Mouse (Mus musculus) forebrain, embryonic 15.5 days (tissue): ENCODE results near the gene Cyp3a59. TPM values are rescaled to one million over a fixed set of nuclear protein-coding genes. Genes with fewer than 3 reads are reported as not detected.
"Not testable (repeated sequence)": the region's sequence is repeated elsewhere in the genome, so short reads cannot be mapped to it uniquely, and the experiment has no call there.

ENCODE experiments used
- ATAC-seq: fragments of 200-750 bp; cut with Nextera tagmentation; replicated peaks from 2 replicates; pipeline ENCODE4 v1.8.0; 2017; ENCODE audit warnings: mild to moderate bottlenecking, moderate TSS enrichment, moderate library complexity
- H3K27ac ChIP-seq: fragments of 300-500 bp; sonication (generic); replicated peaks from 2 replicates; pipeline ENCODE4 v1.5.1; 2015; ENCODE audit warnings: mild to moderate bottlenecking, inconsistent platforms
- H3K27me3 ChIP-seq: fragments of 300-500 bp; sonication (generic); 2 replicates; pipeline ENCODE4 v1.6.1; 2015; ENCODE audit warnings: inconsistent platforms
- H3K36me3 ChIP-seq: fragments of 300-500 bp; sonication (generic); 2 replicates; pipeline ENCODE4 v1.6.1; 2015; ENCODE audit warnings: mild to moderate bottlenecking, inconsistent platforms
- H3K4me1 ChIP-seq: fragments of 300-500 bp; sonication (generic); 2 replicates; pipeline ENCODE4 v1.6.1; 2015; ENCODE audit warnings: inconsistent platforms
- H3K4me2 ChIP-seq: fragments of 300-500 bp; sonication (generic); replicated peaks from 2 replicates; pipeline ENCODE4 v1.6.1; 2015; ENCODE audit warnings: mild to moderate bottlenecking, inconsistent platforms
- H3K4me3 ChIP-seq: fragments of 300-500 bp; sonication (generic); 2 replicates; pipeline ENCODE4 v1.5.1; 2015; ENCODE audit warnings: mild to moderate bottlenecking, inconsistent platforms
- H3K9ac ChIP-seq: fragments of 300-500 bp; sonication (generic); replicated peaks from 2 replicates; pipeline ENCODE4 v1.6.1; 2015; ENCODE audit warnings: mild to moderate bottlenecking, inconsistent platforms
- H3K9me3 ChIP-seq: fragments of 300-500 bp; sonication (generic); 2 replicates; pipeline ENCODE4 v1.6.1; 2016; ENCODE audit warnings: inconsistent platforms
- WGBS: fragments of 180-500 bp; shearing (Covaris S2); methylation state at CpG from one replicate; pipeline ENCODE4 v1.1.7; 2015; ENCODE audit warnings: mixed read lengths; 5-methylcytosine and 5-hydroxymethylcytosine counted together
- polyA plus RNA-seq: library from polyadenylated mRNA; unstranded; fragments of >200 nt; fragmentation: Nextera tagmentation; extraction: Ambion mirVana; gene quantifications from 2 replicates; pipeline ENCODE4 v1.2.1, GENCODE M21; 2015

Gene Cyp3a59
- not detected in 2 replicates for polyA plus RNA-seq

- not testable (repeated sequence) for H3K27ac ChIP-seq, ATAC-seq, H3K9ac ChIP-seq, H3K4me3 ChIP-seq, H3K9me3 ChIP-seq, H3K27me3 ChIP-seq, H3K36me3 ChIP-seq, H3K4me2 ChIP-seq, H3K4me1 ChIP-seq
These were observed at the start of gene Cyp3a59 for GRCm38 (mm10) chr5:146078945-146079344. Cyp3a59 (plus strand) TSS chr5:146079257.

DNA sequence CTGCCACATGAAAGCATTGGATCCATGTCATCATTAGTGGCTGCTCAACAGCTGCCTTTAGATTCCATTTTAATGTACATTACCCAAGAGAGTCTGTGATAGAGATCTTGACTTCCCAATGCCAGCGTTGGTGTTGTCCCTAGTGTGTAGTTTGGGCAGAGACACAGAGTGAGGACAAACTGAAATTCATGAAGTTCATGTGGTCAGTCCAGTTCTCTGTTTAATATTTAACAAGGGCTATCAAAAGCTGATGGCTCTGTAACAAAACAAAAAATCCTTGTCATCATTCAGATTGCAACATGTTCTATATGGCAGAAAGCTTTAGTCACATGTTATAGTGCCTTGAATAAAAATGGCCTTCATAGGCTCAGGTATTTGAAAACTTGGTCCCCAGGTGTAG is 9.0 kb upstream of the Cyp3a59 start:
- no peaks in the 10 kb centered on the region for H3K4me1 ChIP-seq
- no peak overlapping the region for H3K9ac ChIP-seq
- H3K27ac ChIP-seq: no peak overlapping the region
- WGBS: 52% methylated on average over 1 of the region's 1 CpGs
- no peak for ATAC-seq
- H3K36me3 ChIP-seq: no peaks in the 10 kb centered on the region
- 0 out of 2 replicates have a peak, but pooled peaks cover 4% of the 10 kb centered on the region for H3K9me3 ChIP-seq
- no peaks in the 10 kb centered on the region for H3K27me3 ChIP-seq
- no peak overlapping the region for H3K4me2 ChIP-seq
- H3K4me3 ChIP-seq: no peak overlapping the region

DNA sequence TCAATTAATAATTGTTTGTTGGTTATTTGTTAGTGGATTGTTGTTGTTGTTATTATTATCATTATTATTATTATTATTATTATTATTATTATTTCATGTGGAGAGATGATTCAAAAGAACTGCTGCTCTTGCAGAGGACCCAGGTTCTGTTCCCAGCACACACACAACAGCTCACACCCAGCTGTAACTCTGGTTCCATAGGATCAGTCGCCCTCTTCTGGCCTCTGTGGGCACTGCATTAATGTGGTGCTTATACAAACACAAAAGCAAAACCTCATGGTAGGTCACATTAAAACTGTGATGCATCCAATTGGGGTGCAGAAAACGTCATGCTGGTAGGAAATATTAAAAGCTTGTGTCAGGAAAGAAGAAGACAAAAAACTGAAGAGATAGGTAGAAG is 68.8 kb downstream of the Cyp3a59 start:
- no peak overlapping the region for H3K27ac ChIP-seq
- no peak for ATAC-seq
- WGBS: 38% methylated on average over 2 of the region's 2 CpGs

GRCm38 (mm10) chr5:146150454-146150853 is 71.4 kb downstream of the Cyp3a59 start:
- no peaks in the 10 kb centered on the region for H3K36me3 ChIP-seq
- H3K9me3 ChIP-seq: peaks cover 3% of the 10 kb centered on the region; the same call in 1 of the 2 replicates
- no peaks in the 10 kb centered on the region for H3K27me3 ChIP-seq
- no peak overlapping the region for H3K4me3 ChIP-seq
- WGBS: 74% methylated on average over 3 of the region's 3 CpGs
- no peak overlapping the region for H3K9ac ChIP-seq
- H3K4me2 ChIP-seq: no peak overlapping the region
- H3K4me1 ChIP-seq: no peaks in the 10 kb centered on the region
- no peak overlapping the region for H3K27ac ChIP-seq
- no peak for ATAC-seq

More for the DNA sequence above, 68.8 kb downstream of the Cyp3a59 start:
- Histone ChIP-seq H3K9ac (no peak overlapping the region), H3K9me3 (peaks cover 3% of the 10 kb centered on the region; the same call in 1 of the 2 replicates), H3K36me3 (no peaks in the 10 kb centered on the region), H3K27me3 (no peaks in the 10 kb centered on the region), H3K4me3 (no peak overlapping the region), H3K4me1 (no peaks in the 10 kb centered on the region), H3K4me2 (no peak overlapping the region)

GRCm38 (mm10) chr5:146158326-146158725 is 79.3 kb downstream of the Cyp3a59 start:
- H3K4me3 ChIP-seq, H3K27ac ChIP-seq, H3K9me3 ChIP-seq, ATAC-seq, H3K4me1 ChIP-seq, H3K4me2 ChIP-seq, H3K9ac ChIP-seq, H3K36me3 ChIP-seq, H3K27me3 ChIP-seq: not testable (repeated sequence)
- WGBS: 91% methylated on average over 4 of the region's 4 CpGs

GRCm38 (mm10) chr5:146160439-146160838 is 81.4 kb downstream of the Cyp3a59 start, which contains the start of gene Gm5565:
Gm5565 (minus strand) TSS chr5:146160539.
- not testable (repeated sequence) for H3K4me2 ChIP-seq, H3K27me3 ChIP-seq, H3K36me3 ChIP-seq, H3K9me3 ChIP-seq, ATAC-seq, H3K4me1 ChIP-seq, H3K4me3 ChIP-seq, H3K27ac ChIP-seq, H3K9ac ChIP-seq
- WGBS: 94% methylated on average over 3 of the region's 3 CpGs

Other genes starting within 250 kb of the Cyp3a59 start
- not detected in 2 replicates for gene Cyp3a11, start 199.3 kb upstream of the Cyp3a59 start, polyA plus RNA-seq
- not detected in 2 replicates for gene Cyp3a25, start 69.6 kb upstream of the Cyp3a59 start, polyA plus RNA-seq
- gene Gm5565, start 81.3 kb downstream of the Cyp3a59 start, polyA plus RNA-seq: not detected in 2 replicates
- not detected in 2 replicates for gene Gm6309, start 91.5 kb downstream of the Cyp3a59 start, polyA plus RNA-seq
- gene 1700001J03Rik, start 106.0 kb downstream of the Cyp3a59 start, polyA plus RNA-seq: not detected in 2 replicates
- 28.3 TPM in 2 replicates for gene Rnf6, start 142.3 kb downstream of the Cyp3a59 start, polyA plus RNA-seq
- gene Cdk8, start 152.0 kb downstream of the Cyp3a59 start, polyA plus RNA-seq: 18.5 and 18.6 TPM in 2 replicates